Mouse (Mus musculus): Measurements from ENCODE around the gene Armc3.

GRCm38 (mm10) chr2:19255037-19255436 lies 55.9 kb downstream of the Armc3 start:
- TF ChIP-seq POLR2A (IDR thresholded peaks at IDR 0.05; ENCODE audit: insufficient read depth, low read length) (no peak), CTCF (IDR thresholded peaks at IDR 0.05; ENCODE audit: low read depth, low read length) (no peak)
